ENCODE assay signal across 17 mouse cellular contexts in genomic region chr6:29987246-29987645, GRCm38 (mm10).
DNase-seq lines count a peak whose midpoint lies in the region; ATAC-seq and TF ChIP-seq lines count a peak whose summit lies in the region.
"Had no signal": no experiment of that assay in that cellular context is flagged by ENCODE, and none has a peak within 500 bp of the region (broad histone marks: within the 10 kb centered on the region; RNA-seq: fewer than 3 reads in every experiment).

No protein-coding gene starts in this region.

- no peak overlapping the region for H3K4me2 ChIP-seq in intestine, embryonic 15.5 days (replicated peaks)
- H3K4me2 ChIP-seq: forebrain, embryonic 12.5 days; heart, embryonic 13.5 days; hindbrain, embryonic 13.5 days had no signal

- TF ChIP-seq RAD21 in MEL (IDR thresholded peaks at IDR 0.05; ENCODE audit: low read depth, low read length) = no peak

- peaks cover 41% of the 10 kb centered on the region for H3K4me1 ChIP-seq in megakaryocyte, embryonic 14.5 days
- H3K4me1 ChIP-seq in MEL (ENCODE audit: control insufficient read depth in 1 of 2, insufficient read depth in 2 of 2, low read length in 2 of 2) = peaks cover 0 to 8% of the 10 kb centered on the region in 2 experiments; a peak in 2 of 4 replicates
- H3K4me1 ChIP-seq in intestine, embryonic 15.5 days (replicated peaks) = 0 out of 2 replicates have a peak, but pooled peaks cover 8% of the 10 kb centered on the region

- TF ChIP-seq POLR2A in MEL (IDR thresholded peaks at IDR 0.05; ENCODE audit: control insufficient read depth in 1 of 2, insufficient read depth in 1 of 2, low read depth in 1 of 2, low read length in 2 of 2, poor library complexity in 1 of 2) = no peak

- no peaks in the 10 kb centered on the region for H3K27me3 ChIP-seq in megakaryocyte, embryonic 14.5 days (replicated peaks)
- H3K27me3 ChIP-seq in MEL (ENCODE audit: control insufficient read depth in 1 of 2, insufficient read depth in 2 of 2, low read length in 2 of 2) = peaks cover 0 to 1% of the 10 kb centered on the region in 2 experiments; a peak in 1 of 4 replicates
- no peaks in the 10 kb centered on the region for H3K27me3 ChIP-seq in intestine, embryonic 15.5 days (replicated peaks)

- H3K27ac ChIP-seq in MEL (ENCODE audit: control insufficient read depth, low read depth, low read length) = no peak overlapping the region
- no peak overlapping the region for H3K27ac ChIP-seq in intestine, embryonic 15.5 days
- H3K27ac ChIP-seq: embryonic facial prominence, embryonic 10.5 days; forebrain, embryonic 12.5 days; heart, embryonic 13.5 days; hindbrain, embryonic 13.5 days; liver, embryonic 15.5 days had no signal

- no peak for TF ChIP-seq EP300 in MEL (IDR thresholded peaks at IDR 0.05; ENCODE audit: low read depth in 1 of 2, low read length in 2 of 2)

- H3K9ac ChIP-seq in MEL (ENCODE audit: control insufficient read depth, low read depth, low read length, poor library complexity, severe bottlenecking) = no peak overlapping the region
- H3K9ac ChIP-seq in intestine, embryonic 15.5 days = no peak overlapping the region
- H3K9ac ChIP-seq: forebrain, embryonic 12.5 days; heart, embryonic 13.5 days; hindbrain, embryonic 13.5 days; liver, embryonic 15.5 days had no signal

- no peaks in the 10 kb centered on the region for H3K79me2 ChIP-seq in MEL (ENCODE audit: control insufficient read depth, insufficient read depth, low read length, poor library complexity)

- H3K4me3 ChIP-seq in megakaryocyte, embryonic 14.5 days (replicated peaks) = peak overlapping the region; percentile 60
- H3K4me3 ChIP-seq in MEL (ENCODE audit: control insufficient read depth in 1 of 2, insufficient read depth in 1 of 2, low read depth in 2 of 2, low read length in 2 of 2) = no peak overlapping the region
- no peak overlapping the region for H3K4me3 ChIP-seq in intestine, embryonic 15.5 days (replicated peaks)
- H3K4me3 ChIP-seq: embryonic facial prominence, embryonic 10.5 days; forebrain, embryonic 12.5 days; heart, embryonic 13.5 days; hindbrain, embryonic 13.5 days; liver, embryonic 15.5 days had no signal

- peak; percentile 58 for DNase-seq in 416B (ENCODE audit: low read depth)
- peak; percentile 62 for DNase-seq in MEL (ENCODE audit: low read depth, low spot score)
- peak; percentile 54 for DNase-seq in lung, postnatal 10 days
- no peak for DNase-seq in spleen, adult 12 weeks (ENCODE audit: low spot score)
- DNase-seq: adrenal gland, adult 8-10 months; cerebellum, adult 9-10 months; gastrocnemius, postnatal 10 days; heart, adult 11 months; retina, postnatal 1 day had no signal

- no peaks in the 10 kb centered on the region for H3K36me3 ChIP-seq in megakaryocyte, embryonic 14.5 days (replicated peaks; ENCODE audit: low read length)
- H3K36me3 ChIP-seq in MEL (ENCODE audit: control insufficient read depth in 1 of 2, insufficient read depth in 2 of 2, low read length in 2 of 2) = peaks cover 0 to 6% of the 10 kb centered on the region in 2 experiments; a peak in 2 of 4 replicates
- H3K36me3 ChIP-seq in intestine, embryonic 15.5 days = no peaks in the 10 kb centered on the region
- H3K36me3 ChIP-seq: embryonic facial prominence, embryonic 10.5 days; forebrain, embryonic 12.5 days; heart, embryonic 13.5 days; hindbrain, embryonic 13.5 days; liver, embryonic 15.5 days had no signal

- WGBS in intestine, embryonic 15.5 days = 55% methylated on average over 3 of the region's 3 CpGs

- no peak for ATAC-seq in megakaryocyte, adult 5-6 weeks (ENCODE audit: poor library complexity, severe bottlenecking)
- ATAC-seq in intestine, embryonic 15.5 days = no peak

- TF ChIP-seq CTCF in MEL (IDR thresholded peaks at IDR 0.05 in 2 of 3, conservative IDR thresholded peaks at IDR 0.05 in 1 of 3; ENCODE audit: control insufficient read depth in 1 of 3, insufficient read depth in 1 of 3, low read depth in 2 of 3, low read length in 3 of 3, poor library complexity in 1 of 3, severe bottlenecking in 1 of 3) = no peak

- no peaks in the 10 kb centered on the region for H3K9me3 ChIP-seq in megakaryocyte, embryonic 14.5 days
- H3K9me3 ChIP-seq in MEL (replicated peaks; ENCODE audit: insufficient read depth, low read length) = no peaks in the 10 kb centered on the region
- no peaks in the 10 kb centered on the region for H3K9me3 ChIP-seq in intestine, embryonic 15.5 days
- H3K9me3 ChIP-seq: embryonic facial prominence, embryonic 10.5 days; forebrain, embryonic 12.5 days; hindbrain, embryonic 13.5 days; liver, embryonic 15.5 days had no signal

TF ChIP-seq in MEL, 35 proteins besides CTCF, POLR2A, EP300 and RAD21:
- TF ChIP-seq MEF2A (IDR thresholded peaks at IDR 0.05; ENCODE audit: extremely low read depth, insufficient replicate concordance, low read depth, low read length, poor library complexity, severe bottlenecking) (no peak), E2F4 (IDR thresholded peaks at IDR 0.05; ENCODE audit: borderline replicate concordance, low read depth, low read length) (no peak), RCOR1 (IDR thresholded peaks at IDR 0.05; ENCODE audit: low read depth, low read length) (no peak), HCFC1 (IDR thresholded peaks at IDR 0.05; ENCODE audit: low read depth, low read length) (no peak), ELF1 (IDR thresholded peaks at IDR 0.05; ENCODE audit: low read depth, low read length) (0 out of 2 replicates have a peak, but pooled peaks have one; percentile 8), MYC (IDR thresholded peaks at IDR 0.05; ENCODE audit: low read depth, low read length) (no peak), SMC3 (IDR thresholded peaks at IDR 0.05; ENCODE audit: low read depth, low read length) (no peak)
